Mouse (Mus musculus) natural killer cell, adult 2 months (primary cell): ENCODE measurements around the gene Ovol2.
"Not testable (repeated sequence)": the region's sequence is repeated elsewhere in the genome, so short reads cannot be mapped to it uniquely, and the experiment has no call there.

Experiments used
- DNase-seq, 2 experiments: peaks; one replicate each; pipeline ENCODE4 v3.0.0; 2022; ENCODE audit warnings: low spot score in 2 of 2

Ovol2 gene

GRCm38 (mm10) chr2:144331401-144332302, at the start of gene Ovol2:
TSS of gene Ovol2 (minus strand) at chr2:144332146.
- DNase-seq = no peak

- no peak for DNase-seq
Measured at GRCm38 (mm10) chr2:144381741-144382140, 49.8 kb upstream of the Ovol2 start.

- no peak for DNase-seq
Measured at GRCm38 (mm10) chr2:144381293-144381692, 49.3 kb upstream of the Ovol2 start.

GRCm38 (mm10) chr2:144375063-144375703, 43.2 kb upstream of the Ovol2 start:
- DNase-seq = no peak

GRCm38 (mm10) chr2:144373063-144373462, 41.1 kb upstream of the Ovol2 start:
- no peak for DNase-seq

GRCm38 (mm10) chr2:144371566-144371965, 39.6 kb upstream of the Ovol2 start:
- no peak for DNase-seq

- no peak for DNase-seq
Measured at GRCm38 (mm10) chr2:144369511-144369910, 37.6 kb upstream of the Ovol2 start.

- DNase-seq = peak; percentile 68 to 75
Measured at GRCm38 (mm10) chr2:144369020-144369421, 37.1 kb upstream of the Ovol2 start.

- DNase-seq = peak; percentile 77 to 86
Measured at GRCm38 (mm10) chr2:144368400-144369019, 36.6 kb upstream of the Ovol2 start, which contains the start of the genes Kat14 and Pet117. TSS of gene Kat14 (plus strand) at chr2:144368983. TSS of gene Pet117 (plus strand) at chr2:144368996.

GRCm38 (mm10) chr2:144352843-144353242, 20.9 kb upstream of the Ovol2 start:
- DNase-seq = no peak

- DNase-seq = no peak
Measured at GRCm38 (mm10) chr2:144348525-144348924, 16.6 kb upstream of the Ovol2 start.

GRCm38 (mm10) chr2:144343158-144343557, 11.2 kb upstream of the Ovol2 start:
- DNase-seq = no peak

- not testable (repeated sequence) for DNase-seq
Measured at GRCm38 (mm10) chr2:144338149-144338548, 6.2 kb upstream of the Ovol2 start.

- DNase-seq = no peak
Measured at GRCm38 (mm10) chr2:144337701-144338100, 5.8 kb upstream of the Ovol2 start.

- DNase-seq = no peak
Measured at GRCm38 (mm10) chr2:144337230-144337629, 5.3 kb upstream of the Ovol2 start.

GRCm38 (mm10) chr2:144333138-144333842, 1.3 kb upstream of the Ovol2 start:
- no peak for DNase-seq

- DNase-seq = no peak
Measured at GRCm38 (mm10) chr2:144332486-144332885, 540 bp upstream of the Ovol2 start.

GRCm38 (mm10) chr2:144330960-144331371, 980 bp downstream of the Ovol2 start:
- DNase-seq = peak; percentile 10 to 24

- no peak for DNase-seq
Measured at GRCm38 (mm10) chr2:144330352-144330959, 1.5 kb downstream of the Ovol2 start.

- no peak for DNase-seq
Measured at GRCm38 (mm10) chr2:144329937-144330336, 2.0 kb downstream of the Ovol2 start.

GRCm38 (mm10) chr2:144329451-144329850, 2.5 kb downstream of the Ovol2 start:
- DNase-seq = no peak
